Mouse (Mus musculus): ENCODE data around the gene Slc27a4.

DNA sequence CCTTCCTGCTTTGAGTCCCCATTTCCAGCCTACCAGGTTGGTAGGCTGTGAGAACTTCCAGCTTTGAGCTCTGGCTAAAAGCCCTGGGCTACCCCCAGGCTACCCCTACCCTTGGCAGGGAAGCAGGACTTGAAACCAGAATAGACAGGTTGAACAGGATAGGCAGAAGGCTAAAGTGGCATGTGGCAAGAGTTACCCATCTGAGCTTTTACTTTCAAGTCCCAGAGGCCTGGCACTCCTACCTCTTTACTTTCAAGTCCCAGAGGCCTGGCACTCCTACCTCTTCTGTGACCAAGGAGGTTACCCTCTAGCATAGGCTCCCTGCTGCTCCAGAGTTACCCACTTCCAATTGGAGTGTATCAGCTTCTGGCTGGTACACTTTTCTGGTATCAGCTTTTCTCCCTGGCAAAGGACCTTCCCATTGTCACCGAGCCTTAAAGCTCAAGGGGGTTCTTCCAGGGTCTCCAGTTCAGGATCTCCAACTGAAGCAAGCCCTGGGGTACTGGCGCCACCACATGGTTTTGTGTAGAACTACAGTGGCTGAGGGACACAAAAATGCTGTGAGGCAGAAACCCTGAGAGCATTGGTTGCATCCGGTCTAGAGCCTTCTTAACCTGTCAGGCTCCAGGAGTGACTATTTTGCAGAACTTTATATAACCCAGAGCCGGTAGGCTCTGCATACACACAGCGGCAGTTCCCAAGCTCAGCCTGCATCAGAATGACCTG is 56.5 kb downstream of the Slc27a4 start:
- TF ChIP-seq USF1 (IDR thresholded peaks at IDR 0.05; ENCODE audit: low read depth) (no peak), POLR2A (IDR thresholded peaks at IDR 0.05; ENCODE audit: insufficient read length, low read depth) (no peak), E2F4 (IDR thresholded peaks at IDR 0.05; ENCODE audit: insufficient read depth) (no peak), REST (IDR thresholded peaks at IDR 0.05; ENCODE audit: insufficient read depth, insufficient read length) (no peak), SRF (IDR thresholded peaks at IDR 0.05; ENCODE audit: control insufficient read depth, insufficient read length, low read depth) (no peak)

Measured in myocyte (in vitro differentiated cells).